Mouse (Mus musculus): ENCODE results near the gene Plin3. TPM values are rescaled to one million over a fixed set of nuclear protein-coding genes. Genes with fewer than 3 reads are reported as not detected.

Gene Plin3
- polyA plus RNA-seq, 1 experiment from 2014 or later, result 99.3 TPM

DNA sequence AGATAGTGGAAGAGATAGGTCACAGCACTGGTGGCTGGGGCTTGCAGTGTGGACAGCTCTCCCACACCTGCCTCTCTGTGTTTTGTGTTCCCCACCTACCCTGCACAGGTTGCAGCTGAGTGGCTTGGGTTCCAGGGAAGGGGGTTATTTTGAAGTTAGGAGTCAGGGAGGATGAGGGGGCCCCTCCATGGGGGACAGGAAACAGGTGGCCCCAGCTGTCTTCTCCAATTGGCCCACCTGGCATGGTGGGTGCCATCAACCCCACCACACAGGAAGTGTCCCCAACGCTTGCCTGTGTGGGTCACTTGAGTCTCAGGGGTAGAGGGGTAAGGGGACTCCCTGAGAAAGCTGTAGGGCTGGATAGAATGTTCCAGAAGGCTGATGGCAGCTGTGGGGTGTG lies 618 bp upstream of the Plin3 start:
- no peaks in the 10 kb centered on the region for H3K36me3 ChIP-seq (ENCODE audit: insufficient read depth, low read length)
- H3K27me3 ChIP-seq (replicated peaks; ENCODE audit: insufficient read depth, low read length), result no peaks in the 10 kb centered on the region
- no peaks in the 10 kb centered on the region for H3K9me3 ChIP-seq (ENCODE audit: low read length)
- no peak overlapping the region for H3K27ac ChIP-seq (ENCODE audit: low read length)
- ATAC-seq (no peak), DNase-seq (ENCODE audit: low spot score) (no peak)
- H3K9ac ChIP-seq (replicated peaks; ENCODE audit: low read depth), result no peak overlapping the region
- TF ChIP-seq CTCF (IDR thresholded peaks at IDR 0.05), result no peak
- no peak for TF ChIP-seq EP300 (IDR thresholded peaks at IDR 0.05)
- H3K4me1 ChIP-seq (ENCODE audit: insufficient read depth, low read depth, low read length), result peaks cover 4% of the 10 kb centered on the region; the same call in 1 of the 2 replicates
- no peak overlapping the region for H3K4me3 ChIP-seq (ENCODE audit: low read depth, low read length)
- no peak overlapping the region for H3K4me2 ChIP-seq (replicated peaks; ENCODE audit: low read depth, low read length)
- WGBS, result 50% methylated on average over 1 of the region's 1 CpGs

DNA sequence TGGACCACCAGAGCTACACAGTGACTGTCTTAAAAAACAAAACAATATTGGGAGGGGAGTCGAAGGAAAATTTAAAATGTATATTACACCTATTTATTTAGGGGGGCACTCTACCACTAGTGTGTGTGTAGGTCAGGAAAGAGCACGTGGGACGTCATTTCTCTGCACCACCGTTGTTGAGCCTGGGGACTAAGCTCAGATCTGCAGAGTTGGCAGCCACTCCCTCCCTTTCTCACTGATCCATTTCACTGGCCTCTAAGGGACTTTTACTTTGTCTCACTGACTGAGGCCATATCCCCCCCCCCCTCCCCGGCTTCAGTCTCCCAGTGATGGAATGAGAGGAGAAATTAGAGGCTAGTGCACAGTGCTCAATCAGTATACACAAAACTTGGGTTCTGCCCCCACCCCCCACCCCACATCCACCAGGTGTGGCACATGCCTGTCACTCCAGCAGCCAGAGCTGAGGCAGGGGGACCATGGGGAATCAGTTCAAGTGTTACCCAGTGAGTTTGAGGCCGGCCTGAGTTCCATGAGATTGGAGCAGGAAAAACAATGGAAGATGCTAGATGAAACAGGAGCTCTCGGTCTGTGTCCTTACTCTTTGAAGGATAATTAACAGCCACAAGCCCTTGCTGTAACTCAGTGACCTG lies 722 bp downstream of the Plin3 start:
- Histone ChIP-seq H3K4me1 (ENCODE audit: insufficient read depth, low read depth, low read length) (peaks cover 8% of the 10 kb centered on the region; the same call in 1 of the 2 replicates), H3K9me3 (ENCODE audit: low read length) (no peaks in the 10 kb centered on the region), H3K9ac (replicated peaks; ENCODE audit: low read depth) (no peak overlapping the region), H3K4me2 (replicated peaks; ENCODE audit: low read depth, low read length) (no peak overlapping the region; the same call in 1 of the 2 replicates), H3K27ac (ENCODE audit: low read length) (peak overlapping the region; percentile 93; the same call in 1 of the 2 replicates), H3K4me3 (ENCODE audit: low read depth, low read length) (no peak overlapping the region), H3K36me3 (ENCODE audit: insufficient read depth, low read length) (no peaks in the 10 kb centered on the region), H3K27me3 (replicated peaks; ENCODE audit: insufficient read depth, low read length) (no peaks in the 10 kb centered on the region)
- TF ChIP-seq EP300 (IDR thresholded peaks at IDR 0.05), result no peak
- no peak for TF ChIP-seq CTCF (IDR thresholded peaks at IDR 0.05)
- ATAC-seq (no peak), DNase-seq (ENCODE audit: low spot score) (no peak)
- 79% methylated on average over 7 of the region's 7 CpGs for WGBS

DNA sequence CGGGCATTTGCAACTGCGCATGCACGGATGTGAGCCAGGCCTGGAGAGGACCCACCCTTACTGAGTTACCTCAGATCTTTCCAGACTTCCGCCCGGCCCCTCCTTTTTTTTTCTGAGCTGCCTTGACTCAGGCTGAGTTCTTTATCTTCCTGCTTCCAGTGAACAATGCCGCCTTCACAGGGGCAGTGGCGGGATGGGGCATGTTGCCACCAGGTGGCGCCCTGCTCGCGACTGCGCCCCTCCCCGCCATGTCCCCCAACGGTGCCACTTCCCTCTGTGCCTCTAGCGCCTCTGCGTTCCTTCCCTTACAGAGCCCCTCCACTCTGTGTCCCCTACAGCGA lies 1.5 kb downstream of the Plin3 start:
- no peaks in the 10 kb centered on the region for H3K9me3 ChIP-seq (ENCODE audit: low read length)
- peak overlapping the region; percentile 95 for H3K27ac ChIP-seq (ENCODE audit: low read length)
- 1% methylated on average over 15 of the region's 16 CpGs for WGBS
- H3K36me3 ChIP-seq (ENCODE audit: insufficient read depth, low read length), result no peaks in the 10 kb centered on the region
- DNase-seq (ENCODE audit: low spot score), result peak; percentile 99
- TF ChIP-seq EP300 (IDR thresholded peaks at IDR 0.05) (peak; percentile 39; the same call in 1 of the 2 replicates), CTCF (IDR thresholded peaks at IDR 0.05) (peak; percentile 98)
- H3K9ac ChIP-seq (replicated peaks; ENCODE audit: low read depth), result peak overlapping the region; percentile 37; the same call in 1 of the 2 replicates
- peak; percentile 91 for ATAC-seq
- H3K4me3 ChIP-seq (ENCODE audit: low read depth, low read length), result peak overlapping the region; percentile 54; the same call in 1 of the 2 replicates
- peaks cover 8% of the 10 kb centered on the region; the same call in 1 of the 2 replicates for H3K4me1 ChIP-seq (ENCODE audit: insufficient read depth, low read depth, low read length)
- peak overlapping the region; percentile 73 for H3K4me2 ChIP-seq (replicated peaks; ENCODE audit: low read depth, low read length)
- no peaks in the 10 kb centered on the region for H3K27me3 ChIP-seq (replicated peaks; ENCODE audit: insufficient read depth, low read length)

GRCm38 (mm10) chr17:56290388-56291170 lies 2.1 kb downstream of the Plin3 start:
- WGBS, result 6% methylated on average over 17 of the region's 17 CpGs
- TF ChIP-seq CTCF (IDR thresholded peaks at IDR 0.05) (no peak), EP300 (IDR thresholded peaks at IDR 0.05) (0 out of 2 replicates have a peak, but pooled peaks have one; percentile 42)
- DNase-seq (ENCODE audit: low spot score) (peak; percentile 97), ATAC-seq (peak; percentile 92)
- H3K4me3 ChIP-seq (ENCODE audit: low read depth, low read length), result peak overlapping the region; percentile 54
- H3K9ac ChIP-seq (replicated peaks; ENCODE audit: low read depth), result peak overlapping the region; percentile 63
- H3K4me2 ChIP-seq (replicated peaks; ENCODE audit: low read depth, low read length), result peak overlapping the region; percentile 73
- H3K27me3 ChIP-seq (replicated peaks; ENCODE audit: insufficient read depth, low read length), result no peaks in the 10 kb centered on the region
- no peaks in the 10 kb centered on the region for H3K9me3 ChIP-seq (ENCODE audit: low read length)
- H3K27ac ChIP-seq (ENCODE audit: low read length), result peak overlapping the region; percentile 95
- H3K4me1 ChIP-seq (ENCODE audit: insufficient read depth, low read depth, low read length), result peaks cover 8% of the 10 kb centered on the region; the same call in 1 of the 2 replicates
- peaks cover 5% of the 10 kb centered on the region; the same call in 1 of the 2 replicates for H3K36me3 ChIP-seq (ENCODE audit: insufficient read depth, low read length)

- WGBS, result 4% methylated on average over 23 of the region's 23 CpGs
- DNase-seq (ENCODE audit: low spot score), result peak; percentile 75
- peak; percentile 21 for ATAC-seq
- peak overlapping the region; percentile 73 for H3K4me2 ChIP-seq (replicated peaks; ENCODE audit: low read depth, low read length)
- peak overlapping the region; percentile 54 for H3K4me3 ChIP-seq (ENCODE audit: low read depth, low read length)
- peak overlapping the region; percentile 95 for H3K27ac ChIP-seq (ENCODE audit: low read length)
- 0 out of 2 replicates have a peak, but pooled peaks have one; percentile 2 for TF ChIP-seq CTCF (IDR thresholded peaks at IDR 0.05)
- TF ChIP-seq EP300 (IDR thresholded peaks at IDR 0.05), result no peak
- H3K27me3 ChIP-seq (replicated peaks; ENCODE audit: insufficient read depth, low read length), result no peaks in the 10 kb centered on the region
- H3K9ac ChIP-seq (replicated peaks; ENCODE audit: low read depth), result peak overlapping the region; percentile 63
- no peaks in the 10 kb centered on the region for H3K9me3 ChIP-seq (ENCODE audit: low read length)
- H3K4me1 ChIP-seq (ENCODE audit: insufficient read depth, low read depth, low read length), result peaks cover 8% of the 10 kb centered on the region; the same call in 1 of the 2 replicates
- peaks cover 14% of the 10 kb centered on the region; the same call in 1 of the 2 replicates for H3K36me3 ChIP-seq (ENCODE audit: insufficient read depth, low read length)
These were observed 3.0 kb downstream of the Plin3 start for GRCm38 (mm10) chr17:56289371-56290331.

Data from lung, postnatal 0 days (tissue).